Mouse (Mus musculus) bone marrow macrophage, adult 2 months (primary cell): Measurements from ENCODE around the gene Camk1g. TPM values are rescaled to one million over a fixed set of nuclear protein-coding genes. Genes with fewer than 3 reads are reported as not detected.

Source experiments
- H3K27ac ChIP-seq: 2 replicates; pipeline ENCODE4 v1.5.1; 2012; ENCODE audit warnings: low read depth, low read length; ENCODE audit not compliant: insufficient read depth
- H3K4me1 ChIP-seq: 2 replicates; pipeline ENCODE4 v1.6.1; 2012; ENCODE audit warnings: low read length; ENCODE audit not compliant: control insufficient read depth, insufficient read depth
- H3K4me3 ChIP-seq: 2 replicates; pipeline ENCODE4 v1.5.1; 2012; ENCODE audit warnings: mild to moderate bottlenecking, low read length, moderate library complexity; ENCODE audit not compliant: insufficient read depth
- CTCF ChIP-seq: IDR thresholded peaks from 2 replicates; pipeline ENCODE4 v1.5.1; 2012; ENCODE audit warnings: low read depth, mild to moderate bottlenecking, low read length, moderate library complexity
- POLR2A ChIP-seq: IDR thresholded peaks from 2 replicates; pipeline ENCODE4 v1.6.1; 2012; ENCODE audit warnings: mild to moderate bottlenecking, low read depth, low read length, borderline replicate concordance
- polyA plus RNA-seq: library from polyadenylated mRNA; stranded (reverse); fragments of >200 nt; gene quantifications from 2 replicates; pipeline ENCODE4 v1.2.4, GENCODE M21; 2012; ENCODE audit not compliant: missing spikeins, insufficient read depth, insufficient read length

Camk1g gene
- polyA plus RNA-seq, 1 experiment: not detected

GRCm38 (mm10) chr1:193336122-193337017 lies 33.7 kb downstream of the Camk1g start:
- TF ChIP-seq CTCF (no peak), POLR2A (no peak)
- no peak overlapping the region for H3K4me3 ChIP-seq
- H3K4me1 ChIP-seq: no peaks in the 10 kb centered on the region
- H3K27ac ChIP-seq: no peak overlapping the region

- Histone ChIP-seq H3K4me1 (no peaks in the 10 kb centered on the region; the same call in 1 of the 2 replicates), H3K27ac (no peak overlapping the region), H3K4me3 (no peak overlapping the region)
- TF ChIP-seq POLR2A (no peak), CTCF (no peak)
These were observed 35.6 kb downstream of the Camk1g start for GRCm38 (mm10) chr1:193334546-193334945.

DNA sequence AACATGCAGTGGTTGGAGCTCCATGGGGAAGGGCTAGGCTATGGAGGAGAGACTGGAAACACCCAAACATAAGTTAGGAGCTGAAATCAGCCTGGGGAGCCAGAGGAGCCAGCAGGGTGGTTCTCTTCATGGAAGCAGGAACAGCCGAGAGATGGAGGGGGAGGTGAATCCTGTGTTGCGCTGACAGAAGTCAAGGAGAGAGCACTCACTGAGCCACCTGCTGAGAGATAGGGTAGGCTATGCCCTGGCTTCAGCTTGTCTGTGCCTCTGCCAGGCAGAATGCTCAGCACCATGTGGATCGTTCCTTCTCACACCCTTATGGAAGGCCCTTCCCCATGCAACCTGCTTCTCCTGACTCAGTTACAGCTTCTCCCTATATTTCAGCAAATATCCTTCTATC lies 36.3 kb downstream of the Camk1g start:
- no peak for TF ChIP-seq CTCF
- TF ChIP-seq POLR2A: no peak
- Histone ChIP-seq H3K27ac (no peak overlapping the region), H3K4me1 (peaks cover 3% of the 10 kb centered on the region; the same call in 1 of the 2 replicates), H3K4me3 (no peak overlapping the region)

GRCm38 (mm10) chr1:193332671-193333070 lies 37.4 kb downstream of the Camk1g start:
- Histone ChIP-seq H3K4me3 (no peak overlapping the region), H3K4me1 (peaks cover 3% of the 10 kb centered on the region; the same call in 1 of the 2 replicates), H3K27ac (no peak overlapping the region)
- no peak for TF ChIP-seq CTCF
- TF ChIP-seq POLR2A: no peak

DNA sequence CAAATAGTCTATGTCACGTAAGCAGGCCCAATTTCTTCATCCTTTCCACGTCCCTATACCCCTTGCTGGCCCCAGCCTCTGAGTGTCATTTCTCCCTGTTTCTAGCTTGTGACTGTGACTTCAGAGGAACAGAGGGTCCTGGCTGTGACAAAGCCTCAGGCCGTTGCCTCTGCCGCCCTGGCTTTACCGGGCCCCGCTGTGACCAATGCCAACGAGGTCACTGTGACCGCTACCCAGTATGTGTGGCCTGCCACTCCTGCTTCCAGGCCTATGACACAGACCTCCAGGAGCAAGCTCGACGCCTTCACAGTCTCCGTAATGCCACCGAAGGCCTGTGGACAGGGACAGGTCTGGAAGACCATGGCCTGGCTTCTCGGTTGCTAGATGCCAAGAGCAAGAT lies 38.1 kb downstream of the Camk1g start:
- Histone ChIP-seq H3K4me3 (no peak overlapping the region), H3K27ac (no peak overlapping the region), H3K4me1 (peaks cover 3% of the 10 kb centered on the region; the same call in 1 of the 2 replicates)
- TF ChIP-seq CTCF: no peak
- no peak for TF ChIP-seq POLR2A

- Histone ChIP-seq H3K27ac (no peak overlapping the region), H3K4me1 (peaks cover 3% of the 10 kb centered on the region; the same call in 1 of the 2 replicates), H3K4me3 (no peak overlapping the region)
- TF ChIP-seq POLR2A: no peak
- TF ChIP-seq CTCF: no peak
These were observed 39.5 kb downstream of the Camk1g start for GRCm38 (mm10) chr1:193330626-193331025.

GRCm38 (mm10) chr1:193330172-193330571 lies 39.9 kb downstream of the Camk1g start:
- no peak for TF ChIP-seq CTCF
- no peak for TF ChIP-seq POLR2A
- Histone ChIP-seq H3K4me3 (no peak overlapping the region), H3K4me1 (peaks cover 3% of the 10 kb centered on the region; the same call in 1 of the 2 replicates), H3K27ac (no peak overlapping the region)

GRCm38 (mm10) chr1:193329557-193329956 lies 40.5 kb downstream of the Camk1g start:
- no peak overlapping the region for H3K4me3 ChIP-seq
- H3K4me1 ChIP-seq: peaks cover 3% of the 10 kb centered on the region; the same call in 1 of the 2 replicates
- TF ChIP-seq CTCF (no peak), POLR2A (no peak)
- H3K27ac ChIP-seq: no peak overlapping the region

GRCm38 (mm10) chr1:193327686-193328085 lies 42.4 kb downstream of the Camk1g start:
- Histone ChIP-seq H3K4me3 (no peak overlapping the region), H3K27ac (no peak overlapping the region), H3K4me1 (peaks cover 3% of the 10 kb centered on the region; the same call in 1 of the 2 replicates)
- TF ChIP-seq POLR2A (no peak), CTCF (no peak)

GRCm38 (mm10) chr1:193327216-193327615 lies 42.9 kb downstream of the Camk1g start:
- TF ChIP-seq CTCF: no peak
- TF ChIP-seq POLR2A: no peak
- no peak overlapping the region for H3K4me3 ChIP-seq
- peaks cover 3% of the 10 kb centered on the region; the same call in 1 of the 2 replicates for H3K4me1 ChIP-seq
- H3K27ac ChIP-seq: no peak overlapping the region
